Mouse (Mus musculus) ES-Bruce4 (cell line): ENCODE measurements around the gene Sf3b3.

Source experiments
- CTCF ChIP-seq: IDR thresholded peaks from one replicate; pipeline ENCODE4 v1.8.1; 2011; ENCODE audit warnings: low read depth, low read length
- EP300 ChIP-seq: IDR thresholded peaks from 2 replicates; pipeline ENCODE4 v1.6.1; 2011; ENCODE audit warnings: low read depth, low read length; ENCODE audit not compliant: insufficient read depth
- POLR2A ChIP-seq: IDR thresholded peaks from one replicate; pipeline ENCODE4 v1.8.1; 2011; ENCODE audit warnings: low read length; ENCODE audit not compliant: insufficient read depth

DNA sequence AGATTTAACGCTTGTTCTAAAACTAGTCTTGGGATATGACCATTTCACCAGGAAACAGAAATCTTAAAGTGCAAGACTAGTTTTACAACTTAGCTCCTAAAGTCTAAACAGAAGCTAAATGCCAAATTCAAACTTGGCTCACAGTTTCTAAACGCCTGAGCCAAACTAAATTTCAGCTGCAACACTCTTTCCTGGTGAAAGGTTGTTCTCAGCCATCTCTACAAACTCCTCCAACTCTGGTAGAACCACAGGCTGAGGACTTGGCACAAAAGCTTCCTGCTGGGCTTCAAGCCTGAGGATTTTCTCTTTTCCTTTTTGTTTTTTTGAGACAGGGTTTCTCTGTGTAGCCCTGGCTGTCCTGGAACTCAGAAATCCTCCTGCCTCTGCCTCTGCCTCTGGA is 26.3 kb downstream of the Sf3b3 start:
- TF ChIP-seq CTCF, result no peak
- TF ChIP-seq POLR2A, result no peak
- no peak for TF ChIP-seq EP300
